Mouse (Mus musculus) neural tube, embryonic 11.5 days (tissue): ENCODE measurements around the gene Smarcc1. TPM values are rescaled to one million over a fixed set of nuclear protein-coding genes. Genes with fewer than 3 reads are reported as not detected.
"Not testable (repeated sequence)": the region's sequence is repeated elsewhere in the genome, so short reads cannot be mapped to it uniquely, and the experiment has no call there.

ENCODE experiments used
- ATAC-seq: fragments of 200-750 bp; cut with Nextera tagmentation; 2 replicates; pipeline ENCODE4 v1.8.0; 2017; ENCODE audit warnings: moderate number of reproducible peaks, mild to moderate bottlenecking, moderate TSS enrichment, moderate library complexity; ENCODE audit not compliant: insufficient read depth, low FRiP score, low TSS enrichment
- DNase-seq: peaks from one replicate; pipeline ENCODE4 v3.0.0-alpha.2; 2015; ENCODE audit warnings: low spot score
- H3K27ac ChIP-seq: fragments of 300-500 bp; sonication (generic); 2 replicates; pipeline ENCODE4 v1.5.1; 2014; ENCODE audit warnings: low read depth, mild to moderate bottlenecking, low read length
- H3K27me3 ChIP-seq: fragments of 300-500 bp; sonication (generic); 2 replicates; pipeline ENCODE4 v1.6.1; 2014; ENCODE audit warnings: mild to moderate bottlenecking, low read length, mixed read lengths; ENCODE audit not compliant: control insufficient read depth, insufficient read depth
- H3K36me3 ChIP-seq: fragments of 300-500 bp; sonication (generic); 2 replicates; pipeline ENCODE4 v1.6.1; 2014; ENCODE audit warnings: mild to moderate bottlenecking, low read length, moderate library complexity, mixed read lengths; ENCODE audit not compliant: control insufficient read depth, insufficient read depth
- H3K4me1 ChIP-seq: fragments of 300-500 bp; sonication (generic); 2 replicates; pipeline ENCODE4 v1.6.1; 2014; ENCODE audit warnings: low read length, mixed read lengths; ENCODE audit not compliant: control insufficient read depth, insufficient read depth
- H3K4me2 ChIP-seq: fragments of 300-500 bp; sonication (generic); 2 replicates; pipeline ENCODE4 v1.6.1; 2014; ENCODE audit warnings: low read depth, mild to moderate bottlenecking, moderate library complexity
- H3K4me3 ChIP-seq: fragments of 300-500 bp; sonication (generic); 2 replicates; pipeline ENCODE4 v1.5.1; 2014; ENCODE audit warnings: low read depth, low read length
- H3K9ac ChIP-seq: fragments of 300-500 bp; sonication (generic); 2 replicates; pipeline ENCODE4 v1.6.1; 2014; ENCODE audit warnings: mild to moderate bottlenecking, low read length
- H3K9me3 ChIP-seq: fragments of 300-500 bp; sonication (generic); 2 replicates; pipeline ENCODE4 v1.6.1; 2016; ENCODE audit warnings: low read length; ENCODE audit not compliant: control insufficient read depth
- WGBS: fragments of 180-500 bp; shearing (Covaris S2); extraction: QIAGEN DNeasy Blood & Tissue Kit; methylation state at CpG from one replicate; pipeline ENCODE4 v1.1.7; 2014; 5-methylcytosine and 5-hydroxymethylcytosine counted together
- polyA plus RNA-seq: library from polyadenylated mRNA; unstranded; fragments of >200 nt; fragmentation: Nextera tagmentation; extraction: Ambion mirVana; gene quantifications from 2 replicates; pipeline ENCODE4 v1.2.1, GENCODE M21; 2014

The Smarcc1 gene
- polyA plus RNA-seq, result 157 and 167 TPM in 2 replicates

DNA sequence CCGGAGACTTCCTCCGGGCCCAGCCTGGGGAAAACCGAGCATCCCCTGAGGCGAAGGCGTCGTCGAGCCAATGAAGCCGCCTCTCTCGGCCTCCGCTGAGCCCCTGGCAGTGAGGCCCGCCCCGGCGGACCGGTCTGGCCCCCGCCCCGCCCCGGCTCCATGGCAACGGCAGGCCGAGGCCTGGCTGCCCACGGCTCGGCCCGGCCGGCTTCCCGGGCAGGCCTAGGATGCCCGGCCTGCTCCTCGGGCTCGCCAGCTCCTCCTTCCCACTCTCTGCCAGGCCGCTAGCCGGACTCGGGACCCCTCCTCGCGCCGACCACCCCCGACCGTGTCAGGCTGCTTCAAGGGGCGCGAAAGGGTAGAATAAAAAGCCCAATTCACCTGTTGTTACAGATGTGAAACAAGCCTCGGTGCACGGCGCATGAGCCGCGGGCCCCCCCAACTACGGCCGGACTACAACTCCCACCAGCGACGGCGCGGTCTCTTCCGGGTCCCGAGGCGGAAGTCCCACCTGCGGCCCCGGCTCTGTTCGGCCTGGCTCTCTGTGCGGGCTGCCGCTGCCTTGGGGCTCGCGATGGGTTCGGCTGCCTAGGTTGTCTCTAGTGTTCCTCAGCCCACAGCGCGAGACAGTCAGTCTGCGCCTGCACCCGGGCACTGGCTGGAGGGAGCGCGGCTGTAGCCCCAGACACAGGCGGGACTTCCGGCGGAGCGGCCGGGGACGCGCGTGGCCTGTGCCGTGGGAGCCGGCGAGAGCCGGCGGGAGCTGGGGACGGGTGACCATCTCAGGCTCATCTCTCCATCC lies at the start of gene Smarcc1:
Gene Smarcc1 (plus strand): TSS at position 732 of the 802 bp plus-strand sequence.
- Histone ChIP-seq H3K4me3 (peak within 1 kb of the TSS; percentile 68), H3K9ac (peak within 1 kb of the TSS; percentile 97), H3K4me1 (peaks cover 10% of the 10 kb centered on the region), H3K27ac (peak within 1 kb of the TSS; percentile 96), H3K36me3 (peaks cover 7% of the 10 kb centered on the region), H3K4me2 (peak within 1 kb of the TSS; percentile 82), H3K27me3 (no peaks in the 10 kb centered on the region), H3K9me3 (no peaks in the 10 kb centered on the region)
- DNase-seq (peak; percentile 93), ATAC-seq (peak; percentile 96)
- WGBS, result 0% methylated on average over 74 of the region's 79 CpGs

- Histone ChIP-seq H3K4me3 (no peak overlapping the region), H3K36me3 (no peaks in the 10 kb centered on the region; the same call in none of the 2 replicates), H3K9me3 (no peaks in the 10 kb centered on the region), H3K4me2 (no peak overlapping the region), H3K4me1 (no peaks in the 10 kb centered on the region), H3K9ac (no peak overlapping the region), H3K27ac (no peak overlapping the region), H3K27me3 (no peaks in the 10 kb centered on the region)
- WGBS, result 89% methylated on average over 6 of the region's 6 CpGs
- DNase-seq (no peak), ATAC-seq (no peak)
These were observed 48.8 kb upstream of the Smarcc1 start for GRCm38 (mm10) chr9:110068745-110069144.

- H3K4me2 ChIP-seq, result no peak overlapping the region
- ATAC-seq (no peak), DNase-seq (no peak)
- no peaks in the 10 kb centered on the region for H3K9me3 ChIP-seq
- no peaks in the 10 kb centered on the region for H3K4me1 ChIP-seq
- WGBS, result 94% methylated on average over 9 of the region's 9 CpGs
- no peaks in the 10 kb centered on the region; the same call in none of the 2 replicates for H3K36me3 ChIP-seq
- H3K27ac ChIP-seq, result no peak overlapping the region
- no peak overlapping the region for H3K9ac ChIP-seq
- no peak overlapping the region for H3K4me3 ChIP-seq
- H3K27me3 ChIP-seq, result no peaks in the 10 kb centered on the region
These were observed 47.1 kb upstream of the Smarcc1 start for GRCm38 (mm10) chr9:110070358-110070757.

DNA sequence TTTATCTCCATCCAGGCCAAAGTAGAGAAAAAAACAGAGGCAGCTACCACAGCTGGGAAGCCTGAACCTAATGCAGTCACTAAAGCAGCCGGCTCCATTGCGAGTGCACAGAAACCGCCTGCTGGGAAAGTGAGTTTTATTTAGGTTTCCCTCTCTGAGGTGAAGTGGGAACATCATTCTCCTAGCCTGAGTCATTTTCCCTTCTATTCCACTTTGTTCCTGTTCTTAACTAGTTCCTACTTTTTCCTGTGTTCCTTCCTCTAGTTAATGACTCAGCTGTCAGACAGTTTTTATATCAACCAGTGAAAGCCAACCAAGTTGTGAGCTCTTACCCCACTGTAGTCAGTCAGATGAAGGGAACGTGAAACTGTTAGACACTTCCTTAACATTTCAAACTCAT lies 46.5 kb upstream of the Smarcc1 start:
- no peak for DNase-seq
- 91% methylated on average over 4 of the region's 4 CpGs for WGBS
- Histone ChIP-seq H3K9me3 (no peaks in the 10 kb centered on the region), H3K27ac (no peak overlapping the region), H3K4me3 (no peak overlapping the region), H3K4me2 (no peak overlapping the region), H3K36me3 (no peaks in the 10 kb centered on the region; the same call in none of the 2 replicates), H3K9ac (no peak overlapping the region), H3K4me1 (no peaks in the 10 kb centered on the region), H3K27me3 (no peaks in the 10 kb centered on the region)
- ATAC-seq, result no peak

DNA sequence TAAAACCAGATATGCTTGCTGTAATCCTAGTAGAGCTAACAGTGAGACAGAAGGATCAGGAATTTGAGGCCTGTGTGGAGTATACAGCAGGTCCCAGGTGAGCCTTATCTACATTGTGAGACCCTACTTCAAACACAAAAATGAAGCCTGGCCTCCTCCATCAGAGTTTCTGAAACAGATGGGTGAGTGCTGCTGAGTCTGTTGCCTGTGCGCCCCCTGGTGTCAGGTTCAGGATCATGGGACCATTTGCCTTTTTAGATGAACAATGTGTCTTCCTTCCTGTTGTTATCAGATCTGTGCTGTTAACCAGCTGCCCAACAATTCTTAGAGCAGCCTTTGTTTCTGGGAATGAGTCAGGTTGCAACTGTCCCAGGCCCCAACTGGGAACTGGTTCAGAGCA lies 45.7 kb upstream of the Smarcc1 start:
- Histone ChIP-seq H3K36me3 (no peaks in the 10 kb centered on the region; the same call in none of the 2 replicates), H3K27ac (no peak overlapping the region), H3K4me1 (no peaks in the 10 kb centered on the region), H3K4me2 (no peak overlapping the region), H3K4me3 (no peak overlapping the region), H3K27me3 (no peaks in the 10 kb centered on the region), H3K9me3 (no peaks in the 10 kb centered on the region), H3K9ac (no peak overlapping the region)
- ATAC-seq, result no peak
- 9% methylated on average over 1 of the region's 1 CpGs for WGBS
- peak; percentile 79 for DNase-seq

- DNase-seq, ATAC-seq: not testable (repeated sequence)
- WGBS, result 77% methylated on average over 4 of the region's 7 CpGs
These were observed 41.0 kb upstream of the Smarcc1 start for GRCm38 (mm10) chr9:110076468-110076867.

DNA sequence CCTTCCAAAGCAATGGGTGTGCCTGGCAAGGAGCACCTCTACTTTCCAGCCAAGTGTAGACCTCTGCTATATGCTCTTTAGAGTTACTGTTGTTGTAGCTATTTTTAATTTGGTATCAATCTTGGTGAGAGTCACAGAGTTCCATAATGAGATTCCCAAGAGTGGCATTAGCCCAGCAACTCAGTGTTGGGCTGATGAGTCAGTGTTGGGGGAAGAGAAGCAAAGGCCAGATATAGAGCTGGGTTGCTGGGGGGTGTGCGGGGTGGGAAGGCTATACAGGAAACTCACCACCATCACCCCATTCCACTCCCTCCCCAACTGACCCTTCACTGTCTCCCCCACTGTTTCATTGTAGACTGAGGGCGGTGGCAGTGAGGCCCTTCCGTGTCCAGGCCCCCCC lies 36.4 kb upstream of the Smarcc1 start:
- no peak overlapping the region for H3K4me2 ChIP-seq
- 79% methylated on average over 3 of the region's 3 CpGs for WGBS
- ATAC-seq (no peak), DNase-seq (no peak)
- H3K27ac ChIP-seq, result no peak overlapping the region
- H3K4me3 ChIP-seq, result no peak overlapping the region
- H3K27me3 ChIP-seq, result no peaks in the 10 kb centered on the region
- no peaks in the 10 kb centered on the region for H3K4me1 ChIP-seq
- no peak overlapping the region for H3K9ac ChIP-seq
- peaks cover 24% of the 10 kb centered on the region for H3K36me3 ChIP-seq
- no peaks in the 10 kb centered on the region for H3K9me3 ChIP-seq

More at GRCm38 (mm10) chr9:110076468-110076867, 41.0 kb upstream of the Smarcc1 start:
- H3K27ac ChIP-seq, H3K4me3 ChIP-seq, H3K9me3 ChIP-seq, H3K4me2 ChIP-seq, H3K27me3 ChIP-seq, H3K4me1 ChIP-seq, H3K9ac ChIP-seq: not testable (repeated sequence)
- peaks cover 12% of the 10 kb centered on the region for H3K36me3 ChIP-seq

GRCm38 (mm10) chr9:110084201-110084964 lies 33.1 kb upstream of the Smarcc1 start:
- no peak overlapping the region for H3K4me3 ChIP-seq
- no peaks in the 10 kb centered on the region for H3K9me3 ChIP-seq
- no peak overlapping the region for H3K4me2 ChIP-seq
- H3K9ac ChIP-seq, result no peak overlapping the region
- 93% methylated on average over 25 of the region's 25 CpGs for WGBS
- H3K36me3 ChIP-seq, result peaks cover 31% of the 10 kb centered on the region
- DNase-seq (no peak), ATAC-seq (no peak)
- H3K4me1 ChIP-seq, result no peaks in the 10 kb centered on the region
- no peaks in the 10 kb centered on the region for H3K27me3 ChIP-seq
- no peak overlapping the region for H3K27ac ChIP-seq
